Mouse (Mus musculus) neural tube, embryonic 15.5 days (tissue): ENCODE measurements at regions not wholly inside any gene's neighbourhood (a gene's known extent, or its start where the extent isn't known, plus 50 kb on each side); places are given as distances from the start of the nearest gene placed in this dataset.
A peak's percentile ranks its signal among the peaks of the same experiment; 100 is the strongest.

Experiments used
- ATAC-seq: fragments of 200-750 bp; cut with Nextera tagmentation; 2 replicates; pipeline ENCODE4 v1.8.0; 2017; ENCODE audit warnings: mild to moderate bottlenecking, moderate TSS enrichment, moderate library complexity; ENCODE audit not compliant: low FRiP score
- H3K27ac ChIP-seq: fragments of 300-500 bp; sonication (generic); replicated peaks from 2 replicates; pipeline ENCODE4 v1.5.1; 2015; ENCODE audit warnings: mild to moderate bottlenecking, inconsistent platforms
- H3K27me3 ChIP-seq: fragments of 300-500 bp; sonication (generic); replicated peaks from 2 replicates; pipeline ENCODE4 v1.6.1; 2015; ENCODE audit warnings: inconsistent platforms
- H3K36me3 ChIP-seq: fragments of 300-500 bp; sonication (generic); 2 replicates; pipeline ENCODE4 v1.6.1; 2015; ENCODE audit warnings: inconsistent platforms
- H3K4me1 ChIP-seq: fragments of 300-500 bp; sonication (generic); 2 replicates; pipeline ENCODE4 v1.6.1; 2015; ENCODE audit warnings: inconsistent platforms
- H3K4me2 ChIP-seq: fragments of 300-500 bp; sonication (generic); 2 replicates; pipeline ENCODE4 v1.6.1; 2015; ENCODE audit warnings: inconsistent platforms, mild to moderate bottlenecking, moderate library complexity
- H3K4me3 ChIP-seq: fragments of 300-500 bp; sonication (generic); replicated peaks from 2 replicates; pipeline ENCODE4 v1.5.1; 2015; ENCODE audit warnings: mild to moderate bottlenecking, inconsistent platforms
- H3K9ac ChIP-seq: fragments of 300-500 bp; sonication (generic); replicated peaks from 2 replicates; pipeline ENCODE4 v1.6.1; 2015; ENCODE audit warnings: mild to moderate bottlenecking, inconsistent platforms
- H3K9me3 ChIP-seq: fragments of 300-500 bp; sonication (generic); replicated peaks from 2 replicates; pipeline ENCODE4 v1.6.1; 2016; ENCODE audit warnings: inconsistent platforms
- WGBS: fragments of 180-500 bp; shearing (Covaris S2); methylation state at CpG from one replicate; pipeline ENCODE4 v1.1.7; 2015; ENCODE audit warnings: mixed read lengths; 5-methylcytosine and 5-hydroxymethylcytosine counted together

DNA sequence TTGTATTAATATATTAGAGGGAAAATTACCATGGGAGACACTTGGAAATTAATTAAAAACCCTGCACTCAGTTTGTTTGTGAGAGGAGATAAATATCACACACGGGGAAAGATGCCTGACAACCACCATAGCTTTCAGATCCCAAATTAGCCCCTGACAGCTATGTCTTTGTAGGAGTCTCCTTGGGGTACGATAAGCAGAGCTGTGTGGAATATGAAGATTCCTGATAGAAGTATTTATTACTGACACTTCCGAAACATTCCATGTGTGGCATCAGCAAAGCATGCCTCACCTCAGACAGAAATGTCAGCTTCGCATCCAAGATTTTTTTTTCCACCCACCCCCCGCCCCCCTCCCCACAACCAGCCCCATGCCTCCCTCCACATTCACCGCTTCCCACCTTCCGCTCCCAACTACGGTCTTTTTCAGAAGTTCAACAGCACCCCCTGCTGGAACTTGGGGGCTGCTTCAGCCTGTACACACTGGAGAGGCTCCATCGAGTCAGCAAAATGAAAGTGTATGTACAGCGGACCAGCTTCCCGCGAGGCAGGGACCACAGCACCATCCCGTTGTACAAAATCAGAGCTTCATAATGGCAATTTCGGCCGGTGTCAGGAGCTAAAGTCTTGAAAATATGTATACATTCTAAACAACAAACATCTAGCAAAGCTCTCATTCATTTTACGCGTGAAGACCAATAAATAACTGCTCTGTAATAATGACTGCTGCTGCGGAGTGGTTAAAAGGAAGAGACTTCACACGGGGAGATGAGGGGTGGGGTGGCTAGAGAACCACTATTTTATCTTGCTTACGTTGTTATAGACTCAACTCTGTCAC, 66.7 kb downstream of the Rwdd3 start:
- Histone ChIP-seq H3K4me1 (peaks cover 11% of the 10 kb centered on the region; the same call in 1 of the 2 replicates), H3K9ac (peak overlapping the region; percentile 42), H3K9me3 (no peaks in the 10 kb centered on the region), H3K4me2 (peak overlapping the region; percentile 54), H3K27me3 (no peaks in the 10 kb centered on the region), H3K27ac (peak overlapping the region; percentile 14), H3K36me3 (no peaks in the 10 kb centered on the region), H3K4me3 (peak overlapping the region; percentile 32)
- WGBS: 14% methylated on average over 20 of the region's 20 CpGs
- ATAC-seq: peak; percentile 96

DNA sequence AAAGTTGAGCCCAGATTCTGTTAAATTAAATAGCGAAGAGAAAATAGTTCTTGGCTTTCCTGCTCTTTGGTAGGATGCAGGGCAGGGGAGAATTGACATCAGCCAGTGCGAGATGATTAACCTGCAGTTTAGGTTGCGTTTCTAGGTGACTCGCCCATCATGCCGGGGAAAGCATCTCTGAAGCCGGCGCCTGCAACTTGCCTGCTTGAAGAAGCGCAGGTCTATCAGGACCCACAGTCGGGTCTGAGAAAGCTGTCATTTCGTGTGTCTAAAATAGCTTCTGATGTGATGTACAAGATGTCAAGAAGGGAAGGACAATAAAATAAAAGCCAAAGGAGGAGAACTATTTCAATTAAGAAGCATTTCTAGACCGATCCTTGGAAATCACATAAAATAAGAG, 68.6 kb downstream of the Rwdd3 start:
- H3K9me3 ChIP-seq: no peaks in the 10 kb centered on the region
- no peaks in the 10 kb centered on the region for H3K27me3 ChIP-seq
- no peak for ATAC-seq
- no peak overlapping the region for H3K4me3 ChIP-seq
- no peaks in the 10 kb centered on the region for H3K36me3 ChIP-seq
- no peak overlapping the region for H3K27ac ChIP-seq
- 0 out of 2 replicates have a peak overlapping the region, but pooled peaks have one; percentile 5 for H3K4me2 ChIP-seq
- WGBS: 68% methylated on average over 11 of the region's 11 CpGs
- H3K4me1 ChIP-seq: peaks cover 11% of the 10 kb centered on the region; the same call in 1 of the 2 replicates
- H3K9ac ChIP-seq: no peak overlapping the region

DNA sequence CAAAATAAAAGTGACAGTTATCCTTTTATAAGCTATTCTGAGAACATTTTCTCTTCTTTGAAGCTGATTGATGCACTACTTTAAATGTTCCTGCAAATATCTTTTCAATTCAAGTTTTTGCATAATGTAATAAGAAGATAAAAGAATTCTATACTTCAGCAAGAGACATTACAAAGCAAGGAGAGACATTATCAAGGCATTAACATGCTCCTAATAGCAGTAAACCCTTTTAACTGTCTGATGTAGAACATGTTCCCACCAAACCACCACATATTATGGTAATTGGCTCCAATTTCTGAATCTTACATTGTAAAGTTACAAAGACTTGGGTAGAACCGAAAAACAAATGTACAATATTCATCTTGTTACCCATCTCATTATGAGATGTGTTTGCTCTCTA, 69.4 kb downstream of the Rwdd3 start:
- no peak overlapping the region for H3K9ac ChIP-seq
- H3K4me2 ChIP-seq: no peak overlapping the region
- no peak for ATAC-seq
- no peaks in the 10 kb centered on the region for H3K27me3 ChIP-seq
- peaks cover 11% of the 10 kb centered on the region; the same call in 1 of the 2 replicates for H3K4me1 ChIP-seq
- H3K4me3 ChIP-seq: no peak overlapping the region
- H3K9me3 ChIP-seq: no peaks in the 10 kb centered on the region
- no peak overlapping the region for H3K27ac ChIP-seq
- no peaks in the 10 kb centered on the region for H3K36me3 ChIP-seq
- 89% methylated on average over 1 of the region's 1 CpGs for WGBS

DNA sequence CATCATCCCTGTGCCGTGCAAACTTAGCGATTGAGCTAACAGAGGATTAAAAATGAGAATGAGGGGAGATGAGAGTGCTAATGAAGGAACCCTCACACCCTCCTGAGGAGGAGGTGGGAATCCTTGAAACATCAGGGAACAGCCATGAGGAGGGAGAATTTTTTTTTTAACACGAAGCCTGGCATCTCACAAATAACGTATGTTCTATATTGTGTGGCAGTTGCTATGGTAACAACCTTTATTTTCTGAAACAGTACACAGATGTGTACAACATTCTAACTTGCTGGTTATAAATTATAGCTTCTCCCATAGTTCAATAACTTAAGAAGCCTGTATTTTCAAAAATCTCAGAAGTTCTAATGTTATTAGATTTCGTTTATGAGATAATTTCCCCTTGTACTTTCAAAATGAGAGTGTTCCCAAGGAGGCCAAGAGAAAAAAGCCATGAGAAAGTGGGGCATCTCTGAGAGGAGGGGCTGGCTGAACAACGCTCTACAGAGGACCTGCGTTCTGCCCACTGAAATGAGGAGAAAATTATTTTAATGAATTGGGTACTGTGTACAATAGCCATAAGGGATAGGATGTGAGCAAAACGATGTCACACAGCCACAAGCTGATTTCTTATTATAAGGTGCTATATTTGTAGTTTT, 71.2 kb downstream of the Rwdd3 start:
- H3K27ac ChIP-seq: no peak overlapping the region
- no peaks in the 10 kb centered on the region for H3K27me3 ChIP-seq
- 63% methylated on average over 8 of the region's 8 CpGs for WGBS
- no peak for ATAC-seq
- H3K4me3 ChIP-seq: no peak overlapping the region
- no peaks in the 10 kb centered on the region for H3K9me3 ChIP-seq
- no peaks in the 10 kb centered on the region for H3K36me3 ChIP-seq
- H3K9ac ChIP-seq: no peak overlapping the region
- H3K4me2 ChIP-seq: no peak overlapping the region
- H3K4me1 ChIP-seq: peaks cover 10% of the 10 kb centered on the region; the same call in 1 of the 2 replicates

DNA sequence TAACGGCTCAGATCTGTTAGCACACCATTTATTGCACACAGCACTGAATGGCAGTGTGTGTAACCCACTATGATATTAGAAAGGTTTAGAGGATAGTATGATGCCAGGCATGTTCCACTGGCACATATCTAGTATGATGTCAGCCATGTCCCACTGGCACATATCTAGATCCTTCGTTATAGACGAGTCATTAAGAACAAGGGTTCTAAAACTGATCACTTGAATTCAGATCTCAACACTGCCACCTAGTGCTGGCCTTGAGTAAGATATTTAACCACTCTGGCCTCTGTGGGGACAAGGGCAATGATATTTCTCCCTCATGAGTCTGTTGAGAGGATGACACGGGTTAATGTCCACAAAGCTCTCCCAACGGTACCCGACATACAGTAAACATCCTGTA, 78.0 kb downstream of the Rwdd3 start:
- WGBS: 46% methylated on average over 6 of the region's 6 CpGs
- H3K27me3 ChIP-seq: no peaks in the 10 kb centered on the region
- no peak overlapping the region for H3K4me2 ChIP-seq
- ATAC-seq: no peak
- H3K36me3 ChIP-seq: no peaks in the 10 kb centered on the region
- H3K4me1 ChIP-seq: no peaks in the 10 kb centered on the region
- no peak overlapping the region for H3K4me3 ChIP-seq
- no peak overlapping the region for H3K27ac ChIP-seq
- H3K9ac ChIP-seq: no peak overlapping the region
- H3K9me3 ChIP-seq: no peaks in the 10 kb centered on the region

DNA sequence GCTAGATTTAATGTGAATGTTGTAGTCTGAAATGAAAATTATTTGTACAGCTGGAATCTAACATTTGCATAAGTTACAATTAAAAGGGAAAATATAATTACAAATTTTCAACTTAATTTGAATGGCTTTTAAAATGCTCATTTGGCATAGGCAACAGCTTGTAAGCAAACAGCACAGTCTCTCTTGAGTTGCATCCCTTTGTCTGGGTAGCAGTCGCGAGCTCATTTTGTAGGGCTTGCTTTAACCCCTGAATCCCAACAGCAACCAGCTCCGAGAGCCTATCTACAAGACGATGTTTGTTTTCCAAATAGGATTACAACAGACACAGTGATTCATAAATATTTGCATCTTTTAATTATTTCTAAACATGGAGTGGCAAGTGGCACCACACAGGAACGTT, 82.8 kb downstream of the Rwdd3 start:
- Histone ChIP-seq H3K4me3 (no peak overlapping the region), H3K9ac (no peak overlapping the region), H3K27ac (no peak overlapping the region), H3K4me2 (no peak overlapping the region), H3K27me3 (no peaks in the 10 kb centered on the region), H3K36me3 (no peaks in the 10 kb centered on the region), H3K4me1 (no peaks in the 10 kb centered on the region), H3K9me3 (no peaks in the 10 kb centered on the region)
- WGBS: 71% methylated on average over 5 of the region's 5 CpGs
- ATAC-seq: no peak

DNA sequence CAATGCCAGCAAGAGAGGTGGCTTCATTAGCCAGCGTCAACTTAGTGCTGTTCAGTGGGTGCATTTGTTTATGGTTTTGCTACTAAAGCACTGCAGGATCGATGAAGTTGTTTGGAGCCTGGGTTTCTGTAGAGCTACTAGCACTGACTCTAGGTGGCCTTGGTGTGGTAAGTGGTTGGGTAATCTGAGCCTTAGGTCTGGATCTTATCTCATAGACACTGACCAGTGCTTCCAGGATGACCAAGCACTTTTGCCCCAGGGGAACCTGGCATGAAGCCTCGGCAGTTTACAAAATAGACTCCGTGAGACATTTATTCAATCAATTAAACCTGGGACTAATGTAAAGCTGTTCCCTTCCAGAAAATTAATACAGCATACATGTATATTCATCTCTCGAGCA, 102.8 kb downstream of the Rwdd3 start:
- ATAC-seq: no peak
- 77% methylated on average over 5 of the region's 5 CpGs for WGBS
- H3K4me1 ChIP-seq: no peaks in the 10 kb centered on the region

DNA sequence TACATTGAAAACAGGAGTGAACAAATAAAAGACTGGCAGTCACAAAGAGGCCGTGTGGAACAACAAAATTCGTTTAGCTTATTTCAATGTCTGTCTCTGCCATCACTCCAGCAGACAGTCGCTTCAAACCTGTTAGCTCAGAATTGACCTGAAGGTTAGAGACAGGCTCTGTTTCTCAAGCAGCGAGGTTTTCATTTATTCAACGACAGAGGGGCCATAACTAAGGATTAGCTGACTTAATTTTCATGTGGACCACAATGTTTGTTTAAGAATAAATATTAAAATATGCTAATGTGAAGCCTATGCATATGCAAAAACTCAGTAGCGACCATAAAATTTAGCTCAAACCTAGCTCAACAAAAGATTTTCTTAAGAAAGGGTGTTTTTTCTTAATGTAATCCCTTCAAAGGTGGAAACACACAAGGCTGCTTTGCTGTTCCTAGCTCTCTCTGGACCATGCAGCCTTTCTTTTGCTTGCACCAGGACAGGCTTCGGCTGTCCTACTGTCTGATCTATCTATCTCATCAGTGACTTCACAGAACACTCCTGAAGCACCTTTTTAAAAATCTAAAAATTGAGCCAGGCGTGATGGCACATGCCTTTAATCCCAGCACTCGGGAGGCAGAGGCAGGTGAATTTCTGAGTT, 135.5 kb downstream of the Rwdd3 start:
- Histone ChIP-seq H3K9ac (no peak overlapping the region), H3K27ac (no peak overlapping the region), H3K9me3 (no peaks in the 10 kb centered on the region), H3K4me3 (no peak overlapping the region), H3K36me3 (no peaks in the 10 kb centered on the region), H3K4me2 (no peak overlapping the region), H3K27me3 (no peaks in the 10 kb centered on the region), H3K4me1 (no peaks in the 10 kb centered on the region)
- ATAC-seq: no peak
- WGBS: 64% methylated on average over 9 of the region's 9 CpGs

More for the DNA sequence above, 102.8 kb downstream of the Rwdd3 start:
- Histone ChIP-seq H3K4me2 (no peak overlapping the region), H3K27ac (no peak overlapping the region), H3K4me3 (no peak overlapping the region), H3K36me3 (no peaks in the 10 kb centered on the region), H3K9me3 (no peaks in the 10 kb centered on the region), H3K27me3 (no peaks in the 10 kb centered on the region), H3K9ac (no peak overlapping the region)

DNA sequence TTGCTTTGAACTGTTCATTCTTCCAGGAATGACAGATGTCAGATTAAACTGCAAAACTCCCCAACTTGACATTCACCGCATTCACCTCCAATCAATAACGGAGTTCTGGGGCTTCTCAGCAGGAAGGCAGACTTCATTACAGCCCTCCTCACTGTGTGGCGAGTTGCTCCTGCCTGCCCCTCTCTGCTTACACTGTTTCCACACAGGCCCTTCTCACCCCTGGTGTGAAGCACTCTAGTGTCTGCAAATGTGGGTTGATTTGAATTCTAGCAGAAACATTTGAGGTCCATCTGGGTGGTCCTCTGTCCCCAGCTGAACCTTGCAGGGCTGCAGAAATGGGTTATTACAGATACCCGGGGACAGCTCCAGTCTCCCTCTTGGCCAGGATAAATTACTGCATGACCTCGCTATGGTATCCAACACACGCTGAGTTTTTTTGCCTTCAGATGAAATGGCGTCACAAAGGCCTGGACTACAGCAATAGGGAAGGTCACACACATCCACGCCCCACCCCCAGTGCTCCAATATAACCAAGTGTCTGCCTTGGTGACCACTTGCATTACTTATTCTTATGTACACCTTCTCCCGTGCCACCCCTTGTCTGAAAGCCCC, 145.8 kb downstream of the Rwdd3 start:
- ATAC-seq: no peak
- Histone ChIP-seq H3K4me2 (no peak overlapping the region), H3K4me3 (no peak overlapping the region), H3K9me3 (no peaks in the 10 kb centered on the region), H3K27ac (no peak overlapping the region), H3K36me3 (no peaks in the 10 kb centered on the region), H3K9ac (no peak overlapping the region), H3K27me3 (no peaks in the 10 kb centered on the region), H3K4me1 (no peaks in the 10 kb centered on the region)
- WGBS: 51% methylated on average over 9 of the region's 9 CpGs

DNA sequence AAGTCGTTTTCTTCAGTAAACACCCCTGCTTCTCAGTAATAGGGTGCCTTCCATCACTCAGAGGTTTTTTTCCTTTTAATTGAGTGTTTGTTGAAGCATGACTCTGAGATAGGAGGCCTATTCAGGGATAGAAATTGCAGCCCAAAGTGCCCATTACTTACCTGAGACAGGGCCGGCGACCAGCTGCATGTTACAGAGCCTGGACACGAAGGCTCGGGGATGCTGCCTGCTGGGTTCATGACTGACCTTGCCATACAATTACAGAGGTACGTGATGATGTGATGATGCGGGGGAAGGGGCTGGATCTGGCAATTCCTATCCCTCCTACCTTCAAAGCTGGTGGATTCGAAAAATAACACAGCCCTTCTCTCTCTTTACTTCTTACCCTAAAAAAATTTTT, 146.7 kb downstream of the Rwdd3 start:
- no peak overlapping the region for H3K27ac ChIP-seq
- WGBS: 35% methylated on average over 8 of the region's 8 CpGs
- no peaks in the 10 kb centered on the region for H3K27me3 ChIP-seq
- no peaks in the 10 kb centered on the region for H3K9me3 ChIP-seq
- H3K9ac ChIP-seq: no peak overlapping the region
- no peaks in the 10 kb centered on the region for H3K4me1 ChIP-seq
- H3K4me3 ChIP-seq: no peak overlapping the region
- ATAC-seq: no peak
- no peak overlapping the region for H3K4me2 ChIP-seq
- H3K36me3 ChIP-seq: no peaks in the 10 kb centered on the region

DNA sequence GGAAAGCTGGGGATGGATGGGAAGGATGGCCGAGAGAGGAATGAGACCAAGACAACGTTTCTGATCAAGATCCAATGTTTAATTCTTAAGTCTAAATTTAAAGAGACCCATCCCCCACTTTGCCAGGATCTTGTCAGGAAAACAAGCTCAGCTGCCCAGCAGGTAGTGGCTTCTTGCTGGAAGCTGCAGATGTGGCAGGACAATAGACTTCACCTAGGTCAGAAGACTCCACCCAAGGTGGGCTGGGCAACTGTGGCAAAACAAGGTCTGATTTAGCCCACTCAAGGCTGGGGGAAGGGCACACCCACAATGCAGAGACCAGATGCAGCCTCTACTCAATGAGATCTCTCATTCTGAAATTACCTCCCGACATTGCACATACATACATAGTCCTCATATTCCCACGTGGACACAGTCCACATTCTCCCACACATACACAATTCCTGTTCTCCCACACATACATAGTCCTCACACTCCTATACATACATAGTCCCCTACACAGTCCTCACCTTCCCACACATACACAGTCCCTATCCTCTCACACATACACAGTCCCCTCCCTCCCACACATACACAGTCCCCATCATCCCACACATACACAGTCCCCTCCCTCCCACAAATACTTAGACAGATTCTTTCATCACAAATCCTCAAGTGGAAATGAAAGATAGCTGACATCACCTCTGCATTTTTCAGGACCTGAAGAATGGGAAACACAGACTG, 150.2 kb downstream of the Rwdd3 start:
- Histone ChIP-seq H3K4me2 (no peak overlapping the region), H3K9ac (no peak overlapping the region), H3K36me3 (no peaks in the 10 kb centered on the region), H3K9me3 (no peaks in the 10 kb centered on the region), H3K4me1 (no peaks in the 10 kb centered on the region), H3K4me3 (no peak overlapping the region), H3K27ac (no peak overlapping the region), H3K27me3 (no peaks in the 10 kb centered on the region)
- 82% methylated on average over 4 of the region's 4 CpGs for WGBS
- no peak for ATAC-seq
